Mouse (Mus musculus) ES-E14 (cell line): Measurements from ENCODE around the gene Ptprr. TPM values are rescaled to one million over a fixed set of nuclear protein-coding genes. Genes with fewer than 3 reads are reported as not detected.

ENCODE experiments used
- DNase-seq: peaks from one replicate; pipeline ENCODE4 v3.0.0-alpha.2; 2013; ENCODE audit warnings: low read depth, low spot score
- H3K27ac ChIP-seq: 2 replicates; pipeline ENCODE4 v1.5.1; 2012; ENCODE audit warnings: low read depth, mild to moderate bottlenecking, low read length, moderate library complexity, mixed read lengths; ENCODE audit not compliant: poor library complexity, insufficient read depth, severe bottlenecking
- H3K36me3 ChIP-seq: 2 replicates; pipeline ENCODE4 v1.6.1; 2012; ENCODE audit warnings: mild to moderate bottlenecking, low read length, moderate library complexity, mixed read lengths; ENCODE audit not compliant: control insufficient read depth, poor library complexity, insufficient read depth, severe bottlenecking
- H3K4me1 ChIP-seq, 2 experiments: fragments of 150-350 bp in 1 of 2; sonication (generic) in 1 of 2; 2 replicates each; pipeline ENCODE4 v1.6.1; 2012; ENCODE audit warnings: low read length in 2 of 2, mild to moderate bottlenecking in 1 of 2, mixed read lengths in 1 of 2; ENCODE audit not compliant: control insufficient read depth in 2 of 2, insufficient read depth in 2 of 2, poor library complexity in 1 of 2
- H3K4me3 ChIP-seq, 2 experiments: fragments of 150-350 bp in 1 of 2; sonication (generic) in 1 of 2; 2 replicates each; pipeline ENCODE4 v1.5.1; 2012; ENCODE audit warnings: low read length in 2 of 2, low read depth in 1 of 2, mild to moderate bottlenecking in 1 of 2, mixed read lengths in 1 of 2; ENCODE audit not compliant: insufficient read depth in 1 of 2, poor library complexity in 1 of 2, severe bottlenecking in 1 of 2
- H3K9ac ChIP-seq: 2 replicates; pipeline ENCODE4 v1.6.1; 2012; ENCODE audit warnings: low read depth, mild to moderate bottlenecking, low read length, mixed read lengths; ENCODE audit not compliant: poor library complexity, insufficient read depth, severe bottlenecking
- H3K9me3 ChIP-seq: fragments of 150-350 bp; sonication (generic); 2 replicates; pipeline ENCODE4 v1.6.1; 2012; ENCODE audit warnings: low read depth, mild to moderate bottlenecking, low read length; ENCODE audit not compliant: control insufficient read depth, insufficient read depth
- CHD2 ChIP-seq: IDR thresholded peaks from 2 replicates; pipeline ENCODE4 v1.6.1; 2014; ENCODE audit warnings: mild to moderate bottlenecking, low read depth, low read length, inconsistent platforms
- HCFC1 ChIP-seq: IDR thresholded peaks from 2 replicates; pipeline ENCODE4 v1.6.1; 2012; ENCODE audit warnings: low read length, inconsistent platforms, borderline replicate concordance; ENCODE audit not compliant: insufficient read depth
- MAFK ChIP-seq: IDR thresholded peaks from 2 replicates; pipeline ENCODE4 v1.6.1; 2014; ENCODE audit warnings: mild to moderate bottlenecking, low read depth, low read length, inconsistent platforms; ENCODE audit not compliant: insufficient read depth
- ZC3H11A ChIP-seq: IDR thresholded peaks from 2 replicates; pipeline ENCODE4 v1.6.1; 2012; ENCODE audit warnings: low read depth, mild to moderate bottlenecking, inconsistent platforms, low read length, borderline replicate concordance
- ZNF384 ChIP-seq: IDR thresholded peaks from 2 replicates; pipeline ENCODE4 v1.6.1; 2012; ENCODE audit warnings: low read depth, low read length, inconsistent platforms
- in situ Hi-C, 2 experiments: fragments of 600-800 bp; cut with MboI; formaldehyde crosslinking; loops; one replicate each; pipeline ENCODE4 v1.15.1; 2025; ENCODE audit warnings: low sequenced_read_pairs in 2 of 2, inconsistent platforms in 1 of 2; ENCODE audit not compliant: unreplicated experiment in 2 of 2
- total RNA-seq: library from RNA; depleted of rRNA; stranded (reverse); fragments of 300-350 nt; gene quantifications from 2 replicates; pipeline ENCODE4 v1.2.3, GENCODE M21; 2012

Ptprr gene
- total RNA-seq, 1 experiment, result 0.13 TPM

DNA sequence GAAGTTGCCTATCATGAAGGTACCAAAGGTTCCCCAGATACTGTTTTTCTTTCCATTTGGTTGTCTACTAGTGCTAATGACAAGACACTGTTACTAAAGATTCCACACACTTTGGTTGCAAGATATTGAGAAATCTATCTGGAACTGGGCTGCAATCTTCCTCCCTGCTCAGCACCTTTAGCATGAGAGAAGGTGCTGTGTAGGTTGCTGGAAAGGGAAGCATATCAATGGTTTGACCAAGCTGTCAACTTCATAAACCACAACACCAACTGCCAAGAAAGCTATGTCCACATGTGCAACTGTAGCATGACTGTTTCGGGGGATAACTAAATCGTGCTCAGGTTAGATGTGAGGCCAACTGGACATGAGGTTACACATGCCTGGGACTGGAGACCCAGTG is 103.5 kb downstream of the Ptprr start:
- H3K4me3 ChIP-seq, result no peak overlapping the region
- TF ChIP-seq CHD2 (no peak), ZNF384 (no peak), MAFK (no peak), HCFC1 (no peak), ZC3H11A (no peak)

DNA sequence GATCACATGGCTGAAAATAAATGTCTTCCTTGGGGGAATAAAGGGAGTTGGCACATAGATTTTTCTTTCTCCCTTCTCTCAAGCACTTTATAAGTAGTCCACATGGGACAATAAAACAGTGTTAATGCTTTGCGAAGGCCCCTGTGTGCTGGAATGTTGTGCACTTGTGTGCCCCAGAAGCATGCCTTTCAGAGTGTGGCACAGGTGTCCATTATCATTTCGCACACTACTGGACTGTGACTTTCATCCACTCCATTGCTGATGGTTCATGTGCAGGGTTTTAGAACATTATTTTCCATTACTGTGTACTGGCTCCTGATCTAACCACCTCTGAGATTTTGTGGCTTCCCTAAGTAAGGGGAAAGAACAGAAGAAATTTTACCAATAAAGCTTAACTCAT is 105.8 kb downstream of the Ptprr start:
- in situ Hi-C loops, result no loop called here
- no peak overlapping the region for H3K9ac ChIP-seq

More for the DNA sequence above, 103.5 kb downstream of the Ptprr start:
- no peak for DNase-seq
- Histone ChIP-seq H3K4me1 (no peaks in the 10 kb centered on the region), H3K36me3 (no peaks in the 10 kb centered on the region), H3K9ac (no peak overlapping the region), H3K9me3 (no peaks in the 10 kb centered on the region), H3K27ac (no peak overlapping the region)
- in situ Hi-C loops, result no loop called here

DNA sequence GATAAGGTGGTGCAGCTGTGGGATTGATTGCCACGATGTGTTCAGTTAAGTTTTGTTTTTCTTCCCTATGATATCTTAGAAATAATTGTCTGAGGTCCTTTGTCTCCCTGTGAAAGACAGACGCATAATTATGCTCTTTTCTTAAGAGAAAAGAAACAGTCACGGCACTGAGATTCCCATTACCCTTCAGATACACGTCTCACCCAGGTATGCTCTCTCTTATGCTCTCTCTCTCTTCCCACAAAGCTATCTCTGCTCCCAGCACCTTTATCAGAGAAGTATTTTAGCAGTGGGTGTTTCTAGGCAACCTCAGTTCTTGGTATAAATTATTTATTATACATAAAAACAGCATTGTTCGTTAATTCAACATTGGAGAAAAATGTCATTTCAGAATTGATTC is 107.4 kb downstream of the Ptprr start:
- Histone ChIP-seq H3K27ac (no peak overlapping the region), H3K9ac (no peak overlapping the region), H3K9me3 (no peaks in the 10 kb centered on the region), H3K36me3 (no peaks in the 10 kb centered on the region), H3K4me1 (no peaks in the 10 kb centered on the region), H3K4me3 (no peak overlapping the region)
- no peak for DNase-seq
- in situ Hi-C loops, result no loop called here
- no peak for TF ChIP-seq CHD2
- TF ChIP-seq ZC3H11A, result no peak
- no peak for TF ChIP-seq MAFK
- no peak for TF ChIP-seq HCFC1
- no peak for TF ChIP-seq ZNF384

More for the DNA sequence above, 105.8 kb downstream of the Ptprr start:
- Histone ChIP-seq H3K36me3 (no peaks in the 10 kb centered on the region), H3K4me3 (no peak overlapping the region), H3K27ac (no peak overlapping the region), H3K9me3 (no peaks in the 10 kb centered on the region), H3K4me1 (no peaks in the 10 kb centered on the region)
- TF ChIP-seq ZNF384 (no peak), ZC3H11A (no peak), MAFK (no peak), HCFC1 (no peak), CHD2 (no peak)
- no peak for DNase-seq

DNA sequence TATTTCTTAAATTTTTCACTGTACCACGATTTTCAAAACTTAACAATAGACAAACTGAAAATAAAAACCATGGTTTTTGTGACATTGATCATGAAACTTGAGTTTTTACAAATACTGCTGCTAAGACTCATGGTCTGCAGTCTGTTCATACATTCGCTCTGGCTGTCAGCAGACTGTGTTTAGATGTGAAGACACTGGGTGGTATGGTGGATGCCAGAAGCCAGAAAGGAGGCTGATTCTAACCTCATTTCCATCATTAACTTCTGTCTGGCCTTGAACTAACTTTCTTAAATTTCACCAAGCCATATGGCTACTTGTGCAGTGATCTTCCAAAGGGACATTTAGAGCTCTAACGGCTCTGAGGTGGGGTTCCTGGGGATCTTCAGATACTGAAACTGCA is 112.4 kb downstream of the Ptprr start:
- DNase-seq, result no peak
- no peaks in the 10 kb centered on the region for H3K4me1 ChIP-seq
- no peaks in the 10 kb centered on the region for H3K9me3 ChIP-seq
- H3K4me3 ChIP-seq, result no peak overlapping the region
- TF ChIP-seq CHD2 (no peak), HCFC1 (no peak), ZNF384 (no peak), ZC3H11A (no peak), MAFK (no peak)
- no peak overlapping the region for H3K27ac ChIP-seq
- in situ Hi-C loops, result no loop called here
- no peak overlapping the region for H3K9ac ChIP-seq
- H3K36me3 ChIP-seq, result no peaks in the 10 kb centered on the region

DNA sequence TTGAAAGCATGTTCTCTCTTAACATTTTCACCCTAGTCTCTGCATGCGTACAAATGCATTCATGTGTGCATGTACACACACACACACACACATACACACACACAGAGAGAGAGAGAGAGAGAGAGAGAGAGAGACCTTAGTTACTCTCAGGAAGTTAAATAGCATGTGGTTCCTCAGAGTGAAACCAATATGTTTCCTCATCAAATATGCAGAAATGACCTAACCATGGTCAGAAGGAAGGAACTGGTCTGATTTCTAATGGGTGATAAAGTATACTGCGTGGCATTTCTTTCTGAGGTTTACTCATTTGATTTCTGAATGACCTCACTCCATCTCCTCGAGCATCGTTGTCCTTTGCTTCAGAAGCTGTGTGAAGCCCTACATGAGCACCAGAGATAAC is 113.2 kb downstream of the Ptprr start:
- H3K9ac ChIP-seq, result no peak overlapping the region
- TF ChIP-seq MAFK, result no peak
- TF ChIP-seq ZC3H11A, result no peak
- no peaks in the 10 kb centered on the region for H3K36me3 ChIP-seq
- no peak for DNase-seq
- no peak overlapping the region for H3K27ac ChIP-seq
- no peaks in the 10 kb centered on the region for H3K4me1 ChIP-seq
- no peak overlapping the region for H3K4me3 ChIP-seq
- in situ Hi-C loops, result no loop called here
- no peaks in the 10 kb centered on the region for H3K9me3 ChIP-seq
